Mouse (Mus musculus): ENCODE measurements at regions not wholly inside any gene's neighbourhood (a gene's known extent, or its start where the extent isn't known, plus 50 kb on each side); places are given as distances from the start of the nearest gene placed in this dataset.

DNA sequence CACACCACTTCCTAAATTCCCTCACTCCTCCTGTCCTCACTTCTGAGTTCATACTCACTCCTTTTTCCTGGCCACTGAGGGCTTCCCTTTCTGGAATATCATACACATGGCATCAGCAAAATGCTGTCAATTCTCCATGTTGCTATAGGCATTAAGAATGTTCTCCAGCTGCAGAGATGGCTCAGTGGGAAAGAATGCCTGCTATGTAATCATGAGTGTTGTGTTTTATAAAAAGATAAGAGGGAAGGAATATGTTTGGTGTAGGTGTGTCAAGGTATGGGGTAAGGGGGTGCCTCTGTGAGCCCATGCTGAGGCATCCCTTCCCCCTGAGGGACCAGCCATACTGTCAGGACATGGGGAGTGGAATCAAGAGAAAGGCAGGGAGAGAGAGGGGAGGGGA, 207.6 kb downstream of the Phlda1 start:
- Histone ChIP-seq H3K27me3 (ENCODE audit: control insufficient read depth in 1 of 2, insufficient read depth in 2 of 2, low read length in 2 of 2) (peaks cover 2 to 3% of the 10 kb centered on the region in 2 experiments; a peak in 3 of 4 replicates), H3K27ac (ENCODE audit: control insufficient read depth, low read depth, low read length) (no peak overlapping the region), H3K79me2 (ENCODE audit: control insufficient read depth, insufficient read depth, low read length, poor library complexity) (no peaks in the 10 kb centered on the region), H3K9ac (ENCODE audit: control insufficient read depth, low read depth, low read length, poor library complexity, severe bottlenecking) (no peak overlapping the region), H3K4me3 (ENCODE audit: control insufficient read depth in 1 of 2, insufficient read depth in 1 of 2, low read depth in 2 of 2, low read length in 2 of 2) (no peak overlapping the region), H3K36me3 (ENCODE audit: control insufficient read depth in 1 of 2, insufficient read depth in 2 of 2, low read length in 2 of 2) (no peaks in the 10 kb centered on the region), H3K4me1 (ENCODE audit: control insufficient read depth in 1 of 2, insufficient read depth in 2 of 2, low read length in 2 of 2) (no peaks in the 10 kb centered on the region), H3K9me3 (replicated peaks; ENCODE audit: insufficient read depth, low read length) (no peaks in the 10 kb centered on the region)
- TF ChIP-seq MEF2A (IDR thresholded peaks at IDR 0.05; ENCODE audit: extremely low read depth, insufficient replicate concordance, low read depth, low read length, poor library complexity, severe bottlenecking), result no peak
- DNase-seq (ENCODE audit: low read depth, low spot score), result no peak

DNA sequence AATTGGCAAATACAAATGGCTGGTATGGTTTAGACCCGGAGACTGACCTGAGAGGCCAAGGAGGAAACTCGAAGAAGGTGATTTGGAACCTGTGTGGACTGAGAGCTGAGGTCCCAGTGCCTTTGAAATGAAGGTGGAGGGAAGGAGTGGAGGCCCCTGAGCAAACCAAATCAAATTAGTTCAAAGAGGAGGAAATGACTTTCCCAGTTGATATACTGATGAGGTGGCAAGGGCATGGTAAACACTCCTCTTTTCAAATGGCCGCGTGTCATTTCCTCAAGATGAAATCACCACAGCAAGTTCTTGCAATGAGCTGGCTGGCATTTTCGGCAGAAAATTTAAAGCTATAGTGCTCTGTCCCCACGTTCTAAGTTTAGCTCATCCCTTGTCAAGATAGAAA, 209.1 kb downstream of the Phlda1 start:
- Histone ChIP-seq H3K27ac (ENCODE audit: control insufficient read depth, low read depth, low read length) (no peak overlapping the region), H3K27me3 (ENCODE audit: control insufficient read depth in 1 of 2, insufficient read depth in 2 of 2, low read length in 2 of 2) (peaks cover 1 to 3% of the 10 kb centered on the region in 2 experiments; a peak in 3 of 4 replicates), H3K9ac (ENCODE audit: control insufficient read depth, low read depth, low read length, poor library complexity, severe bottlenecking) (no peak overlapping the region), H3K4me1 (ENCODE audit: control insufficient read depth in 1 of 2, insufficient read depth in 2 of 2, low read length in 2 of 2) (peaks cover 0 to 5% of the 10 kb centered on the region in 2 experiments; a peak in 2 of 4 replicates), H3K4me3 (ENCODE audit: control insufficient read depth in 1 of 2, insufficient read depth in 1 of 2, low read depth in 2 of 2, low read length in 2 of 2) (no peak overlapping the region), H3K9me3 (replicated peaks; ENCODE audit: insufficient read depth, low read length) (no peaks in the 10 kb centered on the region), H3K79me2 (ENCODE audit: control insufficient read depth, insufficient read depth, low read length, poor library complexity) (no peaks in the 10 kb centered on the region), H3K36me3 (ENCODE audit: control insufficient read depth in 1 of 2, insufficient read depth in 2 of 2, low read length in 2 of 2) (no peaks in the 10 kb centered on the region)
- no peak for DNase-seq (ENCODE audit: low read depth, low spot score)
- TF ChIP-seq MXI1 (IDR thresholded peaks at IDR 0.05; ENCODE audit: low read depth, low read length) (no peak), MAZ (IDR thresholded peaks at IDR 0.05; ENCODE audit: low read depth, low read length) (no peak), CHD1 (IDR thresholded peaks at IDR 0.05; ENCODE audit: low read depth, low read length) (no peak), RCOR1 (IDR thresholded peaks at IDR 0.05; ENCODE audit: low read depth, low read length) (no peak), GABPA (IDR thresholded peaks at IDR 0.05; ENCODE audit: low read depth, low read length) (no peak), NELFE (IDR thresholded peaks at IDR 0.05; ENCODE audit: low read depth, low read length) (no peak), HCFC1 (IDR thresholded peaks at IDR 0.05; ENCODE audit: low read depth, low read length) (no peak), POLR2AphosphoS2 (IDR thresholded peaks at IDR 0.05; ENCODE audit: low read length) (no peak), ZMIZ1 (IDR thresholded peaks at IDR 0.05; ENCODE audit: low read depth, low read length) (no peak)

DNA sequence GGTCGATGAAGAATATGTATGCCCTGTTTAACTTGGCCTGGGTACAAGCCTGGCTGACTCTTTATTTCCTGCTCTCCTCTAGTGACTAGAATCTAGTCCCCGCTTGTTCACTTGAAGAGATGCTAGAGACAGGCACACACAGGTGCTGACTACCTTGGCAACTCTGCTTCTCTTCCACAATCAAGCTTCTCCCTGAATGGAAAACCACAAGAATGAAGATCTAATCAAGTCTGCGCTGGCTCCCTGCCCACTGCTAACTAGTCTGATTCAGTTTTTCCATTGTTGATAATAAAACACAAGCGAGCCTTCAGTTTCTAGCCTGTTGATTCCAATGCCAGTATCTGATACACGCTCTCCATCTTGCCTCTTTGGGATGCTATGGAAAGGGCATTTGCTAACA, 213.5 kb downstream of the Phlda1 start:
- peak; percentile 34 for DNase-seq (ENCODE audit: low read depth, low spot score)
- Histone ChIP-seq H3K9ac (ENCODE audit: control insufficient read depth, low read depth, low read length, poor library complexity, severe bottlenecking) (no peak overlapping the region), H3K36me3 (ENCODE audit: control insufficient read depth in 1 of 2, insufficient read depth in 2 of 2, low read length in 2 of 2) (peaks cover 0 to 6% of the 10 kb centered on the region in 2 experiments; a peak in 2 of 4 replicates), H3K27ac (ENCODE audit: control insufficient read depth, low read depth, low read length) (no peak overlapping the region), H3K79me2 (ENCODE audit: control insufficient read depth, insufficient read depth, low read length, poor library complexity) (no peaks in the 10 kb centered on the region), H3K27me3 (ENCODE audit: control insufficient read depth in 1 of 2, insufficient read depth in 2 of 2, low read length in 2 of 2) (peaks cover 0 to 3% of the 10 kb centered on the region in 2 experiments; a peak in 1 of 4 replicates), H3K9me3 (replicated peaks; ENCODE audit: insufficient read depth, low read length) (no peaks in the 10 kb centered on the region), H3K4me3 (ENCODE audit: control insufficient read depth in 1 of 2, insufficient read depth in 1 of 2, low read depth in 2 of 2, low read length in 2 of 2) (no peak overlapping the region), H3K4me1 (ENCODE audit: control insufficient read depth in 1 of 2, insufficient read depth in 2 of 2, low read length in 2 of 2) (peaks cover 0 to 16% of the 10 kb centered on the region in 2 experiments; a peak in 2 of 4 replicates)
- no peak for TF ChIP-seq GATA1 (IDR thresholded peaks at IDR 0.05; ENCODE audit: low read depth, low read length)
- TF ChIP-seq ZKSCAN1 (IDR thresholded peaks at IDR 0.05; ENCODE audit: low read depth, low read length), result no peak
- no peak for TF ChIP-seq RAD21 (IDR thresholded peaks at IDR 0.05; ENCODE audit: low read depth, low read length)

Data from MEL (cell line).